Mouse (Mus musculus): ENCODE measurements at regions not wholly inside any gene's neighbourhood (a gene's known extent, or its start where the extent isn't known, plus 50 kb on each side); places are given as distances from the start of the nearest gene placed in this dataset.

DNA sequence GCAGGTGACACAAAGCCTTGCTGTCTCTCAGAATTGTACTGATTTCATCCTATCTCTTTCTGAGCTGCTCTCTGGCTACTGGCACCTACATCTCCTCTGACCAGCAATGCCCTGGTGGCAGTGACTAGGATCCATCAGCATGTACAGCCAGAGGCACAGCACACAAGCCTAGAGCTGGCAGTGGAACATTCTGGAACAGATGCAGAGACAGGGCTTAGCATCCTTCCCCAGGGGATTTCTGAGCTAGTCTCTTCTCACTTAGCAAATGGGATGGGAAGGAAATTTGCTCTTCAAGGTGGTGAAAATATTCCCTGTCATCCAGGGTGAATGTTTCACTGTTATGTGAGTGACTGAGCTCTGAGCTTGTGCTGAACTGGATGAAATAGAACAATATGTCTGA lies 93.5 kb downstream of the Chst1 start:
- TF ChIP-seq CTCF (conservative IDR thresholded peaks at IDR 0.05 in 1 of 2, IDR thresholded peaks at IDR 0.05 in 1 of 2; ENCODE audit: low read depth in 2 of 2, low read length in 2 of 2) (no peak), SMC3 (IDR thresholded peaks at IDR 0.05; ENCODE audit: low read depth, low read length) (no peak), POLR2A (IDR thresholded peaks at IDR 0.05; ENCODE audit: low read depth, low read length) (no peak), MEF2A (IDR thresholded peaks at IDR 0.05; ENCODE audit: borderline replicate concordance, low read depth, low read length) (no peak), MYC (IDR thresholded peaks at IDR 0.05; ENCODE audit: low read depth, low read length) (no peak), GABPA (IDR thresholded peaks at IDR 0.05; ENCODE audit: insufficient replicate concordance, low read depth, low read length) (no peak), JUND (conservative IDR thresholded peaks at IDR 0.05; ENCODE audit: low read depth, low read length) (no peak), MAZ (IDR thresholded peaks at IDR 0.05; ENCODE audit: low read depth, low read length) (no peak)
